Mouse (Mus musculus) kidney, embryonic 16.5 days (tissue): ENCODE data around the gene Imp3. TPM values are rescaled to one million over a fixed set of nuclear protein-coding genes. Genes with fewer than 3 reads are reported as not detected.

Source experiments
- ATAC-seq: fragments of 200-750 bp; cut with Nextera tagmentation; 2 replicates; pipeline ENCODE4 v1.8.0; 2017; ENCODE audit warnings: moderate TSS enrichment; ENCODE audit not compliant: low FRiP score, low TSS enrichment
- H3K27ac ChIP-seq: fragments of 300-500 bp; sonication (generic); 2 replicates; pipeline ENCODE4 v1.5.1; 2014; ENCODE audit warnings: low read length
- H3K27me3 ChIP-seq: fragments of 300-500 bp; sonication (generic); 2 replicates; pipeline ENCODE4 v1.6.1; 2014; ENCODE audit warnings: low read length, control low read depth, mixed read lengths; ENCODE audit not compliant: insufficient read depth
- H3K36me3 ChIP-seq: fragments of 300-500 bp; sonication (generic); 2 replicates; pipeline ENCODE4 v1.6.1; 2014; ENCODE audit warnings: low read length, control low read depth, mixed read lengths; ENCODE audit not compliant: insufficient read depth
- H3K4me1 ChIP-seq: fragments of 300-500 bp; sonication (generic); 2 replicates; pipeline ENCODE4 v1.6.1; 2014; ENCODE audit warnings: low read length, control low read depth, mixed read lengths; ENCODE audit not compliant: insufficient read depth
- H3K4me2 ChIP-seq: fragments of 300-500 bp; sonication (generic); replicated peaks from 2 replicates; pipeline ENCODE4 v1.6.1; 2014; ENCODE audit warnings: low read depth, low read length
- H3K4me3 ChIP-seq: fragments of 300-500 bp; sonication (generic); 2 replicates; pipeline ENCODE4 v1.5.1; 2014; ENCODE audit warnings: mild to moderate bottlenecking, low read length
- H3K9ac ChIP-seq: fragments of 300-500 bp; sonication (generic); replicated peaks from 2 replicates; pipeline ENCODE4 v1.6.1; 2014; ENCODE audit warnings: low read length
- H3K9me3 ChIP-seq: fragments of 300-500 bp; sonication (generic); 2 replicates; pipeline ENCODE4 v1.6.1; 2016; ENCODE audit warnings: low read length, control low read depth
- WGBS: fragments of 180-500 bp; shearing (Covaris S2); extraction: QIAGEN DNeasy Blood & Tissue Kit; methylation state at CpG from one replicate; pipeline ENCODE4 v1.1.7; 2014; 5-methylcytosine and 5-hydroxymethylcytosine counted together
- polyA plus RNA-seq: library from polyadenylated mRNA; unstranded; fragments of >200 nt; fragmentation: Nextera tagmentation; extraction: Ambion mirVana; gene quantifications from 2 replicates; pipeline ENCODE4 v1.2.1, GENCODE M21; 2015

Imp3 gene
- 89.7 and 92.6 TPM in 2 replicates for polyA plus RNA-seq

DNA sequence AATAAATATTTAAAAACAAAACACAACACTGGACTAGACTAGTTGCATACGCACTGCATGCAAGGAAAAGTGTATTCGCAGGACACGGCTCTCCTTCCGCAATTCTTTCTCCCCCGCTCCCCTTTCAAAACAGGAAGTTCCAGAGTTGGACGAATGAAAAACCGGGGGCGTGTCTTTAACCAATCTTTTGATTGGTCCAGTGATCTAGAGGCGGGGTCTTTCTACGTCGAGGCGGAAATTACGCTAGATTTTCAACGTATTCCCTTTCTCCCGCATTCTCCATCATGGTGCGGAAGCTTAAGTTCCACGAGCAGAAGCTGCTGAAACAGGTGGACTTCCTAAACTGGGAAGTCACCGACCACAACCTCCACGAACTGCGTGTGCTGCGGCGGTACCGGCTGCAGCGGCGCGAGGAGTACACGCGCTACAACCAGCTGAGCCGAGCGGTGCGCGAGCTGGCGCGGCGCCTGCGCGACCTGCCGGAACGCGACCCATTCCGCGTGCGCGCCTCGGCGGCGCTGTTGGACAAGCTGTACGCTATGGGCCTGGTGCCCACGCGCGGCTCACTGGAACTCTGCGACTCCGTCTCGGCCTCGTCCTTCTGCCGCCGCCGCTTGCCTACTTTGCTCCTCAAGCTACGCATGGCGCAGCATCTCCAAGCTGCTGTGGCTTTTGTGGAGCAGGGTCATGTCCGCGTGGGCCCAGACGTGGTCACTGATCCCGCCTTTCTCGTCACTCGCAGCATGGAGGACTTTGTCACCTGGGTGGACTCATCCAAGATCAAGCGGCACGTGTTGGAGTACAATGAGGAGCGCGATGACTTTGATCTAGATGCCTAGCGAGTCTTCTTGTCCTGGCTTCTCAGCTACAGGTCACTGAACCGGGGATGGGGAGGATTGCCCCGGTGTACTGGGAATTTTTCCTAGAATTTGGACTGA lies at the start of gene Imp3:
Gene Imp3, plus strand, starts transcription at position 253 of the 938 bp plus-strand sequence.
- Histone ChIP-seq H3K27ac (peak within 1 kb of the TSS; percentile 92), H3K9me3 (no peaks in the 10 kb centered on the region), H3K36me3 (no peaks in the 10 kb centered on the region), H3K4me2 (peak within 1 kb of the TSS; percentile 92), H3K4me1 (peaks cover 16% of the 10 kb centered on the region), H3K27me3 (no peaks in the 10 kb centered on the region), H3K4me3 (peak within 1 kb of the TSS; percentile 85), H3K9ac (peak within 1 kb of the TSS; percentile 83)
- WGBS, result under 1% methylated on average over 73 of the region's 73 CpGs
- ATAC-seq, result peak; percentile 95

GRCm38 (mm10) chr9:56887581-56887980 lies 49.7 kb upstream of the Imp3 start:
- Histone ChIP-seq H3K9ac (no peak overlapping the region), H3K9me3 (no peaks in the 10 kb centered on the region), H3K4me1 (peaks cover 12% of the 10 kb centered on the region), H3K4me3 (no peak overlapping the region), H3K27ac (no peak overlapping the region), H3K27me3 (no peaks in the 10 kb centered on the region), H3K36me3 (peaks cover 31% of the 10 kb centered on the region), H3K4me2 (no peak overlapping the region)
- ATAC-seq, result no peak
- 93% methylated on average over 16 of the region's 16 CpGs for WGBS

DNA sequence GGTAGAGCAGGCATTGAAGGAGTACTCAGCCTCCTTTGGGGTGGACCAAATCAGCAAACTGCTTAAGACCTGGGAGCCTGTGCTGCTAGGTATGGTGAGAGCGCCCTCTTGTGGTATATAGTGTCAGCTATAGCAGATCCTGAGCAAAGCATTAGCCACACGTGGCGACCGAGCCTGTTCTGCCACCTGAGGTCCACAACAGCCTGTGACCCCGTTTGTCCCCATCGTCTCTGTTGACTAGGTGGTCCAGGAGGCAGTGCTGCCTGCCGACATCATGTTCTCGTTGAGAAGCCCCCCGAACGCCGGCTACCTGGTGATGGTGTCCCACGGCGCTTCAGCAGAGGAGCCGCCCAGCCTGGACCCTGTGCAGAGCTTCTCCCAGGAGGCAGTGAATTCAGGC lies 47.5 kb upstream of the Imp3 start:
- Histone ChIP-seq H3K27ac (no peak overlapping the region), H3K27me3 (no peaks in the 10 kb centered on the region), H3K9ac (no peak overlapping the region), H3K4me1 (peaks cover 22% of the 10 kb centered on the region), H3K9me3 (no peaks in the 10 kb centered on the region), H3K36me3 (peaks cover 28% of the 10 kb centered on the region), H3K4me2 (peak overlapping the region; percentile 44), H3K4me3 (0 out of 2 replicates have a peak overlapping the region, but pooled peaks have one; percentile 11)
- 16% methylated on average over 14 of the region's 14 CpGs for WGBS
- peak; percentile 58 for ATAC-seq

DNA sequence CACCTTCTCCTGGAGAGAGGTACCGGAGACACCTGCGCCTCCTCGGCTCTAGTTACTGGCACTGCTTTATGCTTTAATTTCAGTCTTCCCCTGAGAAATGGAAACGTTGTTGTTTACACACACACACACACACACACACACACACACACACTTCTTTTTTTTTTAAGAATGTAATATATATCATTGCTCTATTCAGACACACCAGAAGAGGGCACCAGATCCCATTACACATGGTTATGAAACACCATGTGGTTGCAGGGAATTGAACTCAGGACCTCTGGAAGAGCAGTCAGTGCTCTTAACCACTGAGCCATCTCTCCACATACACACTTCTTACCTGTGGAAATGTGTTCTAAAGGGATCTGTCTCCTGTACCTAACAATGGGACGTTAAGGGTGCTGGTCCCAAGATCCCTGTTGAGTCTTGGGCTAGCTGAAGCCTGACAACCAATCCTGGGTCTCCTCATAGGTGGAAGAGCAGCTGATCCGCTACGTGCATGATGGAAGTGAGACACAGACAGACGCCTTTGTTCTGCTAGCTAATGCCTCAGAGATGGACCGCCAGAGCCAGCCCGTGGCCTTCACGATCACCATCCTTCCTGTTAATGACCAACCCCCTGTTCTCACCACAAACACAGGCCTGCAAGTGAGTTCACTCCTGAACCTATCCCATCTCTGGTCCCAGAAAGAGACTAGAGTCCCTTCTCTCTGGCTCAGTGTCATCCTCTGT lies 46.6 kb upstream of the Imp3 start:
- H3K27me3 ChIP-seq, result no peaks in the 10 kb centered on the region
- no peak overlapping the region for H3K4me2 ChIP-seq
- no peak overlapping the region for H3K9ac ChIP-seq
- 71% methylated on average over 11 of the region's 11 CpGs for WGBS
- H3K27ac ChIP-seq, result no peak overlapping the region
- no peak overlapping the region for H3K4me3 ChIP-seq
- H3K9me3 ChIP-seq, result no peaks in the 10 kb centered on the region
- H3K4me1 ChIP-seq, result peaks cover 22% of the 10 kb centered on the region
- ATAC-seq, result no peak
- H3K36me3 ChIP-seq, result peaks cover 26% of the 10 kb centered on the region

DNA sequence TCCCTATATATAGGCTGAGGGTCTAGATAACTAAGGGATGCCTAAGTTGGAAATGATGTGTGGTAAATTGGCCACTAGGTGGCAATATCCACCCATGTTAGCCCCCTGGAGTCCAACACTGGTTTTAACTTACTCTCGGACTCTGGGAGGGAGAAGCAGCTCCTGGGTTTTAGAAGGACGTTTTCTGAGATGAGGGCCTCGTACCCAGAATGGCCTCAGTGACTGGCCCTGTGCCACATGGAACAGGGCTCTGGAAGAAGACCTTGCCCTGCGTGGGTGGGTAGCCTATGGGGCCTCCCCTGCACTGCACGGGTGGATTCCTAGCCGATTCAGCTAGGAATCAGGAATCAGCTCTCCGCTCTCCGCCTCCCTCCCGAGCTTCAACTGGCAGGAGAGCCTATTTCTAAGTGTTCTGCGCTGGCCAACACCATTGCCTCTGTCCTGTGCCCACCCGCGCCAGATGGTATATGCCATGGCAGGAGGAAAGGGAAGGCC lies 45.7 kb upstream of the Imp3 start:
- Histone ChIP-seq H3K4me1 (peaks cover 22% of the 10 kb centered on the region), H3K4me2 (peak overlapping the region; percentile 24), H3K4me3 (no peak overlapping the region), H3K9me3 (no peaks in the 10 kb centered on the region), H3K27ac (no peak overlapping the region), H3K36me3 (peaks cover 23% of the 10 kb centered on the region), H3K9ac (peak overlapping the region; percentile 42), H3K27me3 (no peaks in the 10 kb centered on the region)
- peak; percentile 29 for ATAC-seq
- WGBS, result 35% methylated on average over 12 of the region's 12 CpGs

DNA sequence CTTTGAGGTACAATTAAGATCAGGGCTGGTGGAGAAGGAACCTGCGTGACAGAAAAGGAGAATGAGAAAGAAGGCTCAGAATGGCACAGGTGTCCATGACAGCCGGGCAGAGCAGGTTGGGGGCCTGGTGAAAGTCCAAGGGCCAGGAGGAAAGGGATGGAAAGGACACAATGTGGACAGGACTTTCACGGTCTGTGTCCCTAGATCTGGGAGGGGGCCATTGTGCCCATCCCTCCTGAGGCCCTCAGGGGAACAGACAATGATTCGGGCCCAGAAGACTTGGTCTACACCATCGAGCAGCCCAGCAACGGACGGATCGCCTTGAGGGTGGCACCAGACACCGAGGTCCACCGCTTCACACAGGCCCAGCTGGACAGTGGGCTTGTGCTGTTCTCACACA lies 45.2 kb upstream of the Imp3 start:
- H3K27ac ChIP-seq, result no peak overlapping the region

DNA sequence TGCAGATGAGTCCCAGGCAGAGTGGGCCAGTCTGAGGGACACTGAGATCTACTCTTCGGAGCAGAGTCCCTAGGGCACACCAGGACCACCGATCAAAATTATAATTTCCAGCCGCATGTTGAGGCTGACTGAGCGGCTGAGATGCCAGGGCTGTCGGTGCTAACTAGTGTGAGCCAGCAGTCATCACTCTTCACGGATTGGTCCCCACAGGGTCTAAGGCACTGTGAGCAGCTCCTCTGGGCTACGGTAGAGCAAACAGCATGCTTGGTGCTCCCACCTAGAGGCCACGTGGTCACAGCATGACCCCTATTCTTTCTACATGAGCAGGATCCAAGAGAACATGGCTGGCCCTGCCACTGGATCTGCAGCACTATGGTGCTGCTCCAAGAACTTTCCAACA lies 44.0 kb upstream of the Imp3 start:
- 61% methylated on average over 8 of the region's 8 CpGs for WGBS

More for the DNA sequence above, 45.2 kb upstream of the Imp3 start:
- peaks cover 22% of the 10 kb centered on the region for H3K4me1 ChIP-seq
- H3K36me3 ChIP-seq, result peaks cover 18% of the 10 kb centered on the region
- H3K4me3 ChIP-seq, result no peak overlapping the region
- H3K9ac ChIP-seq, result peak overlapping the region; percentile 42
- no peaks in the 10 kb centered on the region for H3K9me3 ChIP-seq
- no peak for ATAC-seq
- no peak overlapping the region for H3K4me2 ChIP-seq
- WGBS, result 89% methylated on average over 10 of the region's 10 CpGs
- no peaks in the 10 kb centered on the region for H3K27me3 ChIP-seq

DNA sequence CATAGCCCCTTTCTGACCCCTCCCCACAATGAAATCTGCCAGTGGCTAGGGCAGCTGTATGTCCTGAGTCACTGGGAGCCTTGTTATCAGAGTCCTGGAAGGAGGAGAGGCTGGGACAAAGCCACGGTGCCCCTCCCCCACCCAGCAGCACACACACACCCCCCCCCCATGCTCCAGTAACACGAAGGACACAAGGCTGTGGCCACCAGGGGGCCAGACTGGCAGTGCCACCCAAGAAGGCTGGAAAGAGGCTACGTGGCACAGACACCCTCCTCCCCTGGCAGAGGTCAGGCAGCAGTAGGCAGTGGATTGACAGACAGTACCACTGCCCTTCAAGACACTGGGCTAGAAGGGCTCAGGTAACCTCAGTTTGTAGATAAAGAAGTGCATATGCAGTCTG lies 43.3 kb upstream of the Imp3 start:
- Histone ChIP-seq H3K36me3 (peaks cover 8% of the 10 kb centered on the region; the same call in 1 of the 2 replicates), H3K27me3 (no peaks in the 10 kb centered on the region), H3K4me1 (peaks cover 24% of the 10 kb centered on the region), H3K27ac (no peak overlapping the region), H3K4me3 (no peak overlapping the region), H3K9ac (peak overlapping the region; percentile 22; the same call in 1 of the 2 replicates), H3K4me2 (no peak overlapping the region), H3K9me3 (no peaks in the 10 kb centered on the region)
- WGBS, result 17% methylated on average over 3 of the region's 3 CpGs
- no peak for ATAC-seq

More for the DNA sequence above, 44.0 kb upstream of the Imp3 start:
- Histone ChIP-seq H3K4me2 (no peak overlapping the region), H3K9ac (peak overlapping the region; percentile 22; the same call in 1 of the 2 replicates), H3K36me3 (peaks cover 8% of the 10 kb centered on the region; the same call in 1 of the 2 replicates), H3K27ac (no peak overlapping the region), H3K4me3 (no peak overlapping the region), H3K9me3 (no peaks in the 10 kb centered on the region), H3K27me3 (no peaks in the 10 kb centered on the region), H3K4me1 (peaks cover 22% of the 10 kb centered on the region)
- 0 out of 2 replicates have a peak, but pooled peaks have one; percentile 30 for ATAC-seq

DNA sequence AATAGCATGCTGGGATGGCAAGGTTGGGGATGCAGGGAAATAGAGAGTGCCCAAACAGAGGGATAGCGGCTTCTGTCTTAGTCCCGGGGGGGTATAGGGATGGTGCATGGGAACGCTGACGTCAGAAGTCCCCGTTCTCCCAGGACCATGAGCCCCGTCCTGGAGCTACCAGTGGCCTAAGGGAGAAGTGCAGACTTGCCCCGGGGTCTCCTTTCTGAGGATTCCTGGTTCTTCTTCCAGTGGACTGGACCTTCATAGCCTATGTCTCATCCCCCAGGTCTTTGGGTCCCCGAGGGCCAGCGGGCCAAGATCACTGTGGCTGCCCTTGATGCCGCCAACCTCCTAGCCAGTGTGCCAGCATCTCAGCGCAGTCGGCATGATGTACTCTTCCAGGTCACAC lies 40.5 kb upstream of the Imp3 start:
- WGBS, result 88% methylated on average over 12 of the region's 12 CpGs
- Histone ChIP-seq H3K4me1 (peaks cover 37% of the 10 kb centered on the region), H3K36me3 (0 out of 2 replicates have a peak, but pooled peaks cover 5% of the 10 kb centered on the region), H3K9me3 (no peaks in the 10 kb centered on the region), H3K4me3 (no peak overlapping the region), H3K9ac (no peak overlapping the region; the same call in 1 of the 2 replicates), H3K4me2 (no peak overlapping the region), H3K27ac (no peak overlapping the region), H3K27me3 (no peaks in the 10 kb centered on the region)
- no peak for ATAC-seq
